Mouse (Mus musculus): ENCODE data around the gene Smyd3. TPM values are rescaled to one million over a fixed set of nuclear protein-coding genes. Genes with fewer than 3 reads are reported as not detected.

Gene Smyd3
- total RNA-seq, 1 experiment from 2014 or later: 39.5 TPM

DNA sequence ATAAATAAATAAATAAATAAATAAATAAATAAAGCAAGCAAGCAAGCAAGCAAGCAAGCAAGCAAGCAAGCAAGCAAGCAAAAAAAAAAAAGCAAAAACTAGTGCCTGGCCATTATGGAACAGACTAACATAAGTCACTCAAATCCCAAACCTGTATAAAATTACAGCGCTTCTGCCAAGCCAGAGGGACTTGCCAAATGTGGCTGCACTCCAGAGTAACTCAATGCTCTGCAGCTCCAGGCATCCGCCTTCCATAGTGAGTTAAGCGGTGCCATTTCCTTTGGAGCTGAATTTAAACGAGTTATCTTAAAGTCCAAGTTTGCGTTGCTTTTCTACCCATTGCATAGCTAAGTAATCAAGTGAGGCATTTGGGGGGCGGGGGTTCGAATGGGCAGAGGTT lies 410.6 kb downstream of the Smyd3 start:
- no peak for ATAC-seq (replicated peaks in 1 of 2; ENCODE audit: insufficient read depth in 1 of 2, low FRiP score in 2 of 2, low TSS enrichment in 1 of 2, low read depth in 1 of 2, poor library complexity in 2 of 2, severe bottlenecking in 2 of 2)

GRCm38 (mm10) chr1:179106702-179107145 lies 411.1 kb downstream of the Smyd3 start:
- no peak for ATAC-seq (replicated peaks in 1 of 2; ENCODE audit: insufficient read depth in 1 of 2, low FRiP score in 2 of 2, low TSS enrichment in 1 of 2, low read depth in 1 of 2, poor library complexity in 2 of 2, severe bottlenecking in 2 of 2)

GRCm38 (mm10) chr1:179106103-179106701 lies 411.6 kb downstream of the Smyd3 start:
- ATAC-seq (replicated peaks in 1 of 2; ENCODE audit: insufficient read depth in 1 of 2, low FRiP score in 2 of 2, low TSS enrichment in 1 of 2, low read depth in 1 of 2, poor library complexity in 2 of 2, severe bottlenecking in 2 of 2): no peak

DNA sequence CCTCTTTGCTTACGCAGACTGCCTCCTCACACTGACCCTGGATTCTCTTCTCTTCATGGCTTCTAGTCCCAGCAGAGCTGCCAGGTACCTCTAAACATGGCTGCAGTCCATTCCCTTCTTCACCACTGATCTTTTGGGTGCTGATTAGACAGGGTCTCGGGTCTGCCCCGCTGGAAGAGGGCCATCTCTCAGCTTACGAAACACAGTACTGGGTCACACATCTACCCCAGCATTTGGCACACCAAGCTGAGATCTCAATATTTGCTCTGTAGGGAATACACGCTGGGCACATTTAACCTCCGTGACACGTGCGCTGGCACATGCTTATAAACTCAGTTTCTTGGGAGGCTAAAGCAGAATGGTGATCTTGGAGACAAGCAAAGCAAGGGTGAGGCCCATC lies 413.4 kb downstream of the Smyd3 start:
- no peak for ATAC-seq (replicated peaks in 1 of 2; ENCODE audit: insufficient read depth in 1 of 2, low FRiP score in 2 of 2, low TSS enrichment in 1 of 2, low read depth in 1 of 2, poor library complexity in 2 of 2, severe bottlenecking in 2 of 2)

- ATAC-seq (replicated peaks in 1 of 2; ENCODE audit: insufficient read depth in 1 of 2, low FRiP score in 2 of 2, low TSS enrichment in 1 of 2, low read depth in 1 of 2, poor library complexity in 2 of 2, severe bottlenecking in 2 of 2): 0 out of 4 replicates have a peak, but pooled peaks of 1 of the 2 experiments have one; percentile 22
Measured at GRCm38 (mm10) chr1:179096993-179097392, 420.8 kb downstream of the Smyd3 start.

DNA sequence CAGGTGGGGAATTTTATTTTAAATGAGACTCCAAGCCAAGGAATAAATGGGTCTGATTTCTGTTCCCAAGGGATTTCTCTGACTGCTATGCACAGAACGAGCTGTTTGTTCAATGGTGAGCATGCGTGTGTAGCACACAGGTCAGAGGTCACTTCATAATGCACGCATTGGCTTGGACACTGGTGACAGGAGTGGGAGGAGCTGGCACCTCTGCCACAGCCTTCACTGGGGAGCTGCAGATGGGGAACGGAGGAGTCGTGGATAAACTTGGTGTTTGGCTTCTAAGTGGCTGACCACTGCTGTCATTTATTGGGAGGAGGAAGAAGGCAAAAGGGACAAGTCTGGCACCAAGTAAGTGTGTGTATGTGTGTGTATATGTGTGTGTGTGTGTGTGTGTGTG lies 421.5 kb downstream of the Smyd3 start:
- no peak for ATAC-seq (replicated peaks in 1 of 2; ENCODE audit: insufficient read depth in 1 of 2, low FRiP score in 2 of 2, low TSS enrichment in 1 of 2, low read depth in 1 of 2, poor library complexity in 2 of 2, severe bottlenecking in 2 of 2)

- ATAC-seq (replicated peaks in 1 of 2; ENCODE audit: insufficient read depth in 1 of 2, low FRiP score in 2 of 2, low TSS enrichment in 1 of 2, low read depth in 1 of 2, poor library complexity in 2 of 2, severe bottlenecking in 2 of 2): no peak
Measured at GRCm38 (mm10) chr1:179089174-179089573, 428.7 kb downstream of the Smyd3 start.

DNA sequence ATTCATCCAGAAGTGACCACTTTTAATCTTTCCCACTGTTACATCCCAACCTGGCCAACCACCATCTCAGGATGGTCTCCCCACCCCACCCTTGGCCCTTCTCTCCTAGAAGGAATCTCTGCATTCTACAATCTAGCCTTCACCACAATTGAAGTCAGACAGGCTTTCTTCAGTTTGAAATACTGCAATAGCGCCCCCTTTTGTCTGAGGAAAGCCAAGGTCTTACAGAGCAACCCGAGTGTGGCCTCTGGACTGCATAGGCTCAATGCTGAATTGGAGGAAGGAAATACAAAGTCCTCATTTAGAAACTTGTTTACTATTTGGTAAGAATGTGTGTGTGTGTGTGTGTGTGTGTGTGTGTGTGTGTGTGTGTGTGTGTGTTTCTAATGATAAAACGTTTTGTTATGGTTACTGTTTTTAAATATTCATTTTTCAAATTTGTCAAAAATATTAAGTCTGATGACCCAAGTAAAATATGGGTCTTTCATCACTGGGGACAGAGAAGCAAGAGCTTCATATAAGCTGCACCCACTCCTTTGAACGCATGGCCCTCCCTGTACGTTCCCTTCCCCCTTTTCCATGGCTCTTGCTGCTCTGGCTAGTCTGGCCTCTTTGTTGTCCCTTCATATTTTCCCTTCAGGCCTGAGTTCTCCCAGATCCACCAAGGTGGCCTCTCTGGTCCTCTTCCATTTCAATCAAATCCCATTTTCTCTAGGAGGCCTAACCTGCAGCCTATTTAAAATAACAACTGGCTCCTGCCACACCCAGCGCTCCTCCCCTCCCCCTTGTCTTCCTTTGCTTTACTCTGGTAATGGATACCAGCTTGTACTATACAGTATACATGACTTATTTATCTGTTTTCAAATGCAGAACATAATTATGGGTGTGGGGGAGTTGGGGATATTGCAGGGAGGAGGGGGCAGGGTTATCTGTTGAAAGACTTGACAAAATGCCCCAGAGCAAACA lies 430.5 kb downstream of the Smyd3 start:
- peak in 1 of 2 experiments; percentile 62; a peak in 1 of 4 replicates for ATAC-seq (replicated peaks in 1 of 2; ENCODE audit: insufficient read depth in 1 of 2, low FRiP score in 2 of 2, low TSS enrichment in 1 of 2, low read depth in 1 of 2, poor library complexity in 2 of 2, severe bottlenecking in 2 of 2)

DNA sequence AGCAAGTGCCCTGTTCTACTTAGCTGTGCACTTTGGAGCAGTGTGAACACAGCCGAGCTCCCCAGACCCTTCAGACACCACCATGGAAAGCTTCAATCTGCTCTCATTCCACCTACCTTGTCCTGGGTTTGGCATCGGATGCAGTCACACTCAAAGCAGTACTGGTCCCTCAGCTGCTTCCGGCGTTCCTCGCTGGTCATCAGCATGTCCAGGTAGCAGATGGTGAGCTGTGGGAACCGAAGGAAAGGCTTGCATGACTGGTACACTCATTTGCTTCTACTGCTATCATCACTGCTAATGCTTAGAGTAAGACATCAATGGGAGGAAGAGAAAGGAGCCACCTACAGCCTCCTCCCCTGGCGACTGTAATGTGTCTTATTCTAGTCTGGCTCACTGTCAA lies 431.6 kb downstream of the Smyd3 start:
- no peak for ATAC-seq (replicated peaks in 1 of 2; ENCODE audit: insufficient read depth in 1 of 2, low FRiP score in 2 of 2, low TSS enrichment in 1 of 2, low read depth in 1 of 2, poor library complexity in 2 of 2, severe bottlenecking in 2 of 2)

DNA sequence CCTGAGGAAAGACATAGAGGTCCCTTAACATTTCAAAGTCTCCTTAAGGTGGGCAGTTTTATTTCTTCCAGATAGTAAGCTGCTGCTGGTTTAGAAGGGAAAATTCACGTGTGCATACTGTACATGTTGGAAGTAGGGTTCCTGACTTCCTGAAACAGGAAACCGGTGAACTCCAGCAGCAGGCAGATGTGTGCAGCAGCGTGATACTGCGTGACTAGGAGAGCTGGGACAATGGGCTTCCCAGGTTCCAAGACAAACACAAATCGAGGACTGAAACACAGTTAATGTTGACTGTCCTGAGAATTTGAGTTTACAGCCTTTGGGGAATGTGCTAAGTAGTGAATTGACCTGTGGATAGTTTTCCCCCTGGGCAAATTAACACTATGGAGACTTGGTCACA lies 434.7 kb downstream of the Smyd3 start:
- no peak for ATAC-seq (replicated peaks in 1 of 2; ENCODE audit: insufficient read depth in 1 of 2, low FRiP score in 2 of 2, low TSS enrichment in 1 of 2, low read depth in 1 of 2, poor library complexity in 2 of 2, severe bottlenecking in 2 of 2)

GRCm38 (mm10) chr1:179073846-179074245 lies 444.0 kb downstream of the Smyd3 start:
- ATAC-seq (replicated peaks in 1 of 2; ENCODE audit: insufficient read depth in 1 of 2, low FRiP score in 2 of 2, low TSS enrichment in 1 of 2, low read depth in 1 of 2, poor library complexity in 2 of 2, severe bottlenecking in 2 of 2): no peak

GRCm38 (mm10) chr1:179072935-179073654 lies 444.7 kb downstream of the Smyd3 start:
- ATAC-seq (replicated peaks in 1 of 2; ENCODE audit: insufficient read depth in 1 of 2, low FRiP score in 2 of 2, low TSS enrichment in 1 of 2, low read depth in 1 of 2, poor library complexity in 2 of 2, severe bottlenecking in 2 of 2): peak; percentile 87 to 88

DNA sequence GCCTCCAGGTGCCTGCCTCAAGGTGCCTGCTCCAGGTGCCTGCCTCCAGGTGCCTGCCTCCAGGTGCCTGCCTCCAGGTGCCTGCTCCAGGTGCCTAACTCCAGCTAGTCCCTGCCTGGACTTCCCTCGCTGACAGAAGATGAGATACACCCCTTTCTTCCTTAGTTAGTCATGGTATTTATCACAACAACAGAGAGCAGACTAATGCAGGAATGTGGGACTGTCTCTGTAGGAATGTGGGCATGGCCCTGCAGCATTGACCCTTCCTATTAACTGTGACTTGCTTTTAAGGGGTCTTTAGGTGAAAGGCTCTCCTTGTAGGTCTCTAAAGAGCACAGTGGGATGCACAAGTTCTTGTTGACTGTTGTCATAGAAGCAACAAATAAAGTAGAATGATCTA lies 445.4 kb downstream of the Smyd3 start:
- no peak for ATAC-seq (replicated peaks in 1 of 2; ENCODE audit: insufficient read depth in 1 of 2, low FRiP score in 2 of 2, low TSS enrichment in 1 of 2, low read depth in 1 of 2, poor library complexity in 2 of 2, severe bottlenecking in 2 of 2)

- peak; percentile 51 to 67; a peak in 2 of 4 replicates for ATAC-seq (replicated peaks in 1 of 2; ENCODE audit: insufficient read depth in 1 of 2, low FRiP score in 2 of 2, low TSS enrichment in 1 of 2, low read depth in 1 of 2, poor library complexity in 2 of 2, severe bottlenecking in 2 of 2)
Measured at GRCm38 (mm10) chr1:179068990-179069389, 448.9 kb downstream of the Smyd3 start.

GRCm38 (mm10) chr1:179065294-179065601 lies 452.6 kb downstream of the Smyd3 start:
- no peak for ATAC-seq (replicated peaks in 1 of 2; ENCODE audit: insufficient read depth in 1 of 2, low FRiP score in 2 of 2, low TSS enrichment in 1 of 2, low read depth in 1 of 2, poor library complexity in 2 of 2, severe bottlenecking in 2 of 2)

DNA sequence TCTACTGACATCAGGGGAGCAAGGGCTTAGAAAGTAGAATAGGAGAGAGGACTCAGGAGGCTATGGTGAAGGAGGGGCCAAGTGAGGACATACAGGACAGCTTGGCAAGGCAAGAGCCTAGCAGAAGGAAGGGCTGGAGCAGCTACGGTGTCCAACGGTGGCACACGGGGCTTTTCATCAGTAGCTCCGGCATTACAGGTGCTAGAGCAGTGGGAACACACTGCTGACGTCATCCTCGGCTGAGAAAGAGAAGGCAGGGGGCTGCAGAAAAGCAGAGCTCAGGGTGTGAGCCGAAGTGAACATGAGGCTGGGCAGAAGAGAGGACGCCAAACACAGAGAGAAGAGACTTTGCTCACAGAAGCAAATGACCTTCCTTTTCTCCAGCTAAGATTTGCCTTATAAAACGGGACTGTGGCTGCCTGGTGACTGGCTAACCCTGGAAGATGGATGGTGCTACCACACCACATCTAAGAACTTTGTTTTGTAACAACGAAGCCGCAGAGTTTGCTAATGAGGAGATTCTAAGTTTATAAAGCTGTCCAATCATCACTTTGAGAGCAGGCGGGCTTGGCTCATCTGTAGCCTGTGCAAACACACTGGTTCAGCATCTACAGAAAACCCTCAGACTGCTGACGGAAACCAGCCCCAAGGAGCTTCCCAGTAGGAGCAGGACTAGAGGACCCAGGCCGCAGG lies 453.1 kb downstream of the Smyd3 start:
- ATAC-seq (replicated peaks in 1 of 2; ENCODE audit: insufficient read depth in 1 of 2, low FRiP score in 2 of 2, low TSS enrichment in 1 of 2, low read depth in 1 of 2, poor library complexity in 2 of 2, severe bottlenecking in 2 of 2): no peak

DNA sequence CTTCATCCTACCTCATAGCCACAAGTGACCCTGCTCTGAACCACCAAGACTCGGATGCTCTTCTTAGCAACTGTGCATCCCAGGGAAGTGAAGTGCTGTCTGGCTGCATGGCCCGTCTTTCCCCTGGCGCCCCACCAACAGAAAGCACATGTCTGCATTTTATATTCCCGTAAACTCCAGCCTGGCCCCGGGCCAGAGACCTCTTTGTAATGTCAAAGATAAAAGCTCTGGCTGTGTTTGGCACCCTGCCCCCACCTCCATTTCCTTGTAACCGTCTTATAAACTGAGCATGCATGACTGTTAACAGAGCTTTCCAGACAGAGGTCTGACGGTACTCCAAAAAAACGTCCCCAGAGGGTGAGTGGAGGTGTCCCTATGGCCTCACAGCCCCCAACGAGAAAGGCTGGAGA lies 456.1 kb downstream of the Smyd3 start:
- peak in 1 of 2 experiments; percentile 34; a peak in 1 of 4 replicates for ATAC-seq (replicated peaks in 1 of 2; ENCODE audit: insufficient read depth in 1 of 2, low FRiP score in 2 of 2, low TSS enrichment in 1 of 2, low read depth in 1 of 2, poor library complexity in 2 of 2, severe bottlenecking in 2 of 2)
